Mouse (Mus musculus) small intestine, adult 2 months (tissue): Measurements from ENCODE around the gene Iqschfp. TPM values are rescaled to one million over a fixed set of nuclear protein-coding genes. Genes with fewer than 3 reads are reported as not detected.

Experiments
- H3K27ac ChIP-seq: fragments of 200-500 bp; 2 replicates; pipeline ENCODE4 v1.5.1; 2012; ENCODE audit warnings: low read depth, low read length, control low read depth, inconsistent platforms; ENCODE audit not compliant: insufficient read depth
- H3K27me3 ChIP-seq: fragments of 200-500 bp; 2 replicates; pipeline ENCODE4 v1.6.1; 2012; ENCODE audit warnings: mild to moderate bottlenecking, moderate library complexity, low read length, inconsistent platforms; ENCODE audit not compliant: control insufficient read depth, insufficient read depth
- H3K36me3 ChIP-seq: fragments of 200-500 bp; 2 replicates; pipeline ENCODE4 v1.6.1; 2012; ENCODE audit warnings: mild to moderate bottlenecking, low read length, control low read depth, inconsistent platforms; ENCODE audit not compliant: control insufficient read depth, insufficient read depth
- H3K4me1 ChIP-seq: fragments of 200-500 bp; 2 replicates; pipeline ENCODE4 v1.6.1; 2012; ENCODE audit warnings: low read length, inconsistent platforms, mixed read lengths; ENCODE audit not compliant: control insufficient read depth, insufficient read depth, insufficient read length
- H3K4me3 ChIP-seq: fragments of 200-500 bp; 2 replicates; pipeline ENCODE4 v1.5.1; 2012; ENCODE audit warnings: low read depth, mild to moderate bottlenecking, control low read depth, inconsistent platforms, low read length, moderate library complexity
- CTCF ChIP-seq: fragments of 200-500 bp; IDR thresholded peaks from 2 replicates; pipeline ENCODE4 v1.5.1; 2012; ENCODE audit warnings: low read depth, mild to moderate bottlenecking, control low read depth, inconsistent platforms, low read length, moderate library complexity, mixed read lengths; ENCODE audit not compliant: insufficient replicate concordance, insufficient read length; ENCODE audit errors: extremely low read depth
- POLR2A ChIP-seq: fragments of 200-500 bp; IDR thresholded peaks from 2 replicates; pipeline ENCODE4 v1.6.1; 2012; ENCODE audit warnings: low read depth, mild to moderate bottlenecking, control low read depth, inconsistent platforms, low read length, moderate library complexity
- WGBS: fragments of 180-500 bp; shearing (Covaris S2); methylation state at CpG from one replicate; pipeline ENCODE4 v1.1.7; 2018; 5-methylcytosine and 5-hydroxymethylcytosine counted together
- polyA plus RNA-seq: library from polyadenylated mRNA; depleted of rRNA; stranded (reverse); fragments of >200 nt; gene quantifications from 2 replicates; pipeline ENCODE4 v1.2.3, GENCODE M21; 2012

Gene Iqschfp
- polyA plus RNA-seq, 1 experiment = not detected

- WGBS = 70% methylated on average over 4 of the region's 4 CpGs
- no peak overlapping the region for H3K27ac ChIP-seq
- H3K27me3 ChIP-seq = no peaks in the 10 kb centered on the region
- no peak for TF ChIP-seq POLR2A
- TF ChIP-seq CTCF = no peak
- no peak overlapping the region for H3K4me3 ChIP-seq
- H3K36me3 ChIP-seq = no peaks in the 10 kb centered on the region
- no peaks in the 10 kb centered on the region for H3K4me1 ChIP-seq
Observed at GRCm38 (mm10) chr3:68203934-68204467, 312.0 kb downstream of the Iqschfp start.

- Histone ChIP-seq H3K27ac (no peak overlapping the region), H3K27me3 (no peaks in the 10 kb centered on the region), H3K36me3 (no peaks in the 10 kb centered on the region), H3K4me3 (no peak overlapping the region), H3K4me1 (no peaks in the 10 kb centered on the region)
- TF ChIP-seq POLR2A (no peak), CTCF (no peak)
- 84% methylated on average over 4 of the region's 4 CpGs for WGBS
Observed at GRCm38 (mm10) chr3:68210422-68210821, 318.4 kb downstream of the Iqschfp start.

GRCm38 (mm10) chr3:68221452-68221851, 329.4 kb downstream of the Iqschfp start:
- Histone ChIP-seq H3K4me3 (no peak overlapping the region), H3K4me1 (no peaks in the 10 kb centered on the region), H3K36me3 (no peaks in the 10 kb centered on the region), H3K27me3 (no peaks in the 10 kb centered on the region), H3K27ac (no peak overlapping the region)
- 82% methylated on average over 3 of the region's 3 CpGs for WGBS
- TF ChIP-seq POLR2A (no peak), CTCF (no peak)

GRCm38 (mm10) chr3:68239887-68240286, 347.9 kb downstream of the Iqschfp start:
- WGBS = 81% methylated on average over 2 of the region's 2 CpGs
- no peaks in the 10 kb centered on the region for H3K27me3 ChIP-seq

GRCm38 (mm10) chr3:68243239-68243638, 351.2 kb downstream of the Iqschfp start:
- Histone ChIP-seq H3K4me3 (no peak overlapping the region), H3K27ac (no peak overlapping the region), H3K27me3 (no peaks in the 10 kb centered on the region), H3K4me1 (no peaks in the 10 kb centered on the region), H3K36me3 (no peaks in the 10 kb centered on the region)
- 57% methylated on average over 3 of the region's 3 CpGs for WGBS
- TF ChIP-seq CTCF = no peak

More at GRCm38 (mm10) chr3:68239887-68240286, 347.9 kb downstream of the Iqschfp start:
- no peak overlapping the region for H3K4me3 ChIP-seq
- no peaks in the 10 kb centered on the region for H3K4me1 ChIP-seq
- no peaks in the 10 kb centered on the region for H3K36me3 ChIP-seq
- no peak overlapping the region for H3K27ac ChIP-seq
- TF ChIP-seq POLR2A (no peak), CTCF (no peak)

GRCm38 (mm10) chr3:68246154-68246553, 354.1 kb downstream of the Iqschfp start:
- Histone ChIP-seq H3K4me1 (no peaks in the 10 kb centered on the region), H3K36me3 (no peaks in the 10 kb centered on the region), H3K27ac (no peak overlapping the region), H3K27me3 (no peaks in the 10 kb centered on the region), H3K4me3 (no peak overlapping the region)
- TF ChIP-seq CTCF (no peak), POLR2A (no peak)
- WGBS = 73% methylated on average over 4 of the region's 4 CpGs

- Histone ChIP-seq H3K27me3 (no peaks in the 10 kb centered on the region), H3K27ac (no peak overlapping the region), H3K36me3 (no peaks in the 10 kb centered on the region), H3K4me1 (no peaks in the 10 kb centered on the region), H3K4me3 (no peak overlapping the region)
- no peak for TF ChIP-seq CTCF
- 53% methylated on average over 2 of the region's 2 CpGs for WGBS
Observed at GRCm38 (mm10) chr3:68250589-68250988, 358.6 kb downstream of the Iqschfp start.
